Mouse (Mus musculus) heart, adult 9 months (tissue): ENCODE measurements around the gene Yap1.
"Not testable (repeated sequence)": the region's sequence is repeated elsewhere in the genome, so short reads cannot be mapped to it uniquely, and the experiment has no call there.

ENCODE experiments used
- DNase-seq, 2 experiments: peaks; one replicate each; pipeline ENCODE4 v3.0.0; 2022; ENCODE audit warnings: low spot score in 2 of 2

The Yap1 gene

GRCm38 (mm10) chr9:7914487-7914886 lies 89.9 kb downstream of the Yap1 start:
- DNase-seq, result peak; percentile 48 to 56

GRCm38 (mm10) chr9:7913953-7914352 lies 90.4 kb downstream of the Yap1 start:
- DNase-seq, result no peak

GRCm38 (mm10) chr9:7907351-7907985 lies 96.9 kb downstream of the Yap1 start:
- DNase-seq, result no peak

GRCm38 (mm10) chr9:7906564-7906963 lies 97.8 kb downstream of the Yap1 start:
- DNase-seq, result no peak

- DNase-seq, result no peak
These were observed 100.6 kb downstream of the Yap1 start for GRCm38 (mm10) chr9:7903825-7904224.

- DNase-seq, result no peak
These were observed 101.1 kb downstream of the Yap1 start for GRCm38 (mm10) chr9:7903262-7903661.

GRCm38 (mm10) chr9:7902311-7902710 lies 102.1 kb downstream of the Yap1 start:
- no peak for DNase-seq

GRCm38 (mm10) chr9:7900965-7901364 lies 103.4 kb downstream of the Yap1 start:
- no peak for DNase-seq

GRCm38 (mm10) chr9:7897502-7897901 lies 106.9 kb downstream of the Yap1 start:
- DNase-seq, result peak; percentile 48 to 64

GRCm38 (mm10) chr9:7891796-7892195 lies 112.6 kb downstream of the Yap1 start:
- not testable (repeated sequence) for DNase-seq

GRCm38 (mm10) chr9:7891177-7891576 lies 113.2 kb downstream of the Yap1 start:
- DNase-seq, result no peak

GRCm38 (mm10) chr9:7884346-7884745 lies 120.0 kb downstream of the Yap1 start:
- no peak for DNase-seq

GRCm38 (mm10) chr9:7882304-7882865 lies 122.0 kb downstream of the Yap1 start:
- no peak for DNase-seq
